Mouse (Mus musculus): ENCODE results near the gene Olfr281.

DNA sequence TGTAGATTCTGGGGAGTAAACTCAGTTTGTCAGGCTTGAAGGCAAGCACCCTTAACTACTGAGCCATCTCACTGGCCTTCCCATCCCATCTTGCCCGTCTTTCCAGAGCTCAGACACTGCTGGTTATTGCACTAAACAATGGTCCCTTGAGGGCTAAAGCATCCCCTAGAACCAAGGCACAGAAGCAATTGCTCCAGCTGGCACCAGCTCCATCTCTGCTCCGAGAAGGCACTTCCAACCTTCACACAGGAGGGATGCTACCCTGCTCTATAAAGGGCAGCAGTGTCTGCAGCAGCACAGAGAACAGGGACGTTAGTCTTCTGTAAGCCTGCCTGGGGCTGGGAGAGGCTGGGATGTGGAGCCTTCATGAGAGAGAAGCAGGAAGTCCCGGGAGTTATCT, 39.7 kb downstream of the Olfr281 start, which contains the start of gene Olfr279:
- TF ChIP-seq CTCF (IDR thresholded peaks at IDR 0.05) (no peak), EP300 (IDR thresholded peaks at IDR 0.05) (no peak)

Measured in lung, postnatal 0 days (tissue).